Mouse (Mus musculus): ENCODE measurements around the gene Gps1. TPM values are rescaled to one million over a fixed set of nuclear protein-coding genes. Genes with fewer than 3 reads are reported as not detected.

Gps1 gene
- polyA plus RNA-seq, 1 experiment = not detected

GRCm38 (mm10) chr11:120796614-120796946 is 12.5 kb downstream of the Gps1 start:
- Histone ChIP-seq H3K4me1 (ENCODE audit: control insufficient read depth, insufficient read depth, low read length) (peaks cover 11% of the 10 kb centered on the region), H3K4me3 (ENCODE audit: insufficient read depth, low read depth, low read length) (no peak overlapping the region; the same call in 1 of the 2 replicates), H3K27ac (ENCODE audit: insufficient read depth, low read depth, low read length) (peak overlapping the region; percentile 66)
- no peak for TF ChIP-seq CTCF (IDR thresholded peaks at IDR 0.05; ENCODE audit: insufficient read depth, low read depth, low read length)
- TF ChIP-seq POLR2A (IDR thresholded peaks at IDR 0.05; ENCODE audit: insufficient read depth, low read depth, low read length) = no peak
- 16% methylated on average over 8 of the region's 8 CpGs for WGBS

- TF ChIP-seq CTCF (IDR thresholded peaks at IDR 0.05; ENCODE audit: insufficient read depth, low read depth, low read length) = no peak
- TF ChIP-seq POLR2A (IDR thresholded peaks at IDR 0.05; ENCODE audit: insufficient read depth, low read depth, low read length) = no peak
- 85% methylated on average over 3 of the region's 3 CpGs for WGBS
- Histone ChIP-seq H3K27ac (ENCODE audit: insufficient read depth, low read depth, low read length) (no peak overlapping the region), H3K4me3 (ENCODE audit: insufficient read depth, low read depth, low read length) (no peak overlapping the region), H3K4me1 (ENCODE audit: control insufficient read depth, insufficient read depth, low read length) (peaks cover 11% of the 10 kb centered on the region)
Measured at GRCm38 (mm10) chr11:120798244-120798643, 14.2 kb downstream of the Gps1 start.

- Histone ChIP-seq H3K4me3 (ENCODE audit: insufficient read depth, low read depth, low read length) (no peak overlapping the region), H3K27ac (ENCODE audit: insufficient read depth, low read depth, low read length) (no peak overlapping the region), H3K4me1 (ENCODE audit: control insufficient read depth, insufficient read depth, low read length) (peaks cover 11% of the 10 kb centered on the region)
- WGBS = 65% methylated on average over 6 of the region's 6 CpGs
- TF ChIP-seq CTCF (IDR thresholded peaks at IDR 0.05; ENCODE audit: insufficient read depth, low read depth, low read length) (no peak), POLR2A (IDR thresholded peaks at IDR 0.05; ENCODE audit: insufficient read depth, low read depth, low read length) (no peak)
Measured at GRCm38 (mm10) chr11:120799316-120799890, 15.3 kb downstream of the Gps1 start.

GRCm38 (mm10) chr11:120800061-120800904 is 16.2 kb downstream of the Gps1 start:
- TF ChIP-seq POLR2A (IDR thresholded peaks at IDR 0.05; ENCODE audit: insufficient read depth, low read depth, low read length) (no peak), CTCF (IDR thresholded peaks at IDR 0.05; ENCODE audit: insufficient read depth, low read depth, low read length) (peak; percentile 73)
- Histone ChIP-seq H3K4me3 (ENCODE audit: insufficient read depth, low read depth, low read length) (no peak overlapping the region), H3K4me1 (ENCODE audit: control insufficient read depth, insufficient read depth, low read length) (peaks cover 5% of the 10 kb centered on the region), H3K27ac (ENCODE audit: insufficient read depth, low read depth, low read length) (peak overlapping the region; percentile 38)
- WGBS = 7% methylated on average over 10 of the region's 10 CpGs

- Histone ChIP-seq H3K4me1 (ENCODE audit: control insufficient read depth, insufficient read depth, low read length) (no peaks in the 10 kb centered on the region), H3K27ac (ENCODE audit: insufficient read depth, low read depth, low read length) (no peak overlapping the region), H3K4me3 (ENCODE audit: insufficient read depth, low read depth, low read length) (no peak overlapping the region)
- TF ChIP-seq POLR2A (IDR thresholded peaks at IDR 0.05; ENCODE audit: insufficient read depth, low read depth, low read length) (no peak), CTCF (IDR thresholded peaks at IDR 0.05; ENCODE audit: insufficient read depth, low read depth, low read length) (no peak)
- WGBS = 79% methylated on average over 7 of the region's 7 CpGs
Measured at GRCm38 (mm10) chr11:120804274-120804673, 20.2 kb downstream of the Gps1 start.

- 76% methylated on average over 4 of the region's 4 CpGs for WGBS
- Histone ChIP-seq H3K4me1 (ENCODE audit: control insufficient read depth, insufficient read depth, low read length) (no peaks in the 10 kb centered on the region), H3K27ac (ENCODE audit: insufficient read depth, low read depth, low read length) (no peak overlapping the region), H3K4me3 (ENCODE audit: insufficient read depth, low read depth, low read length) (no peak overlapping the region)
- TF ChIP-seq POLR2A (IDR thresholded peaks at IDR 0.05; ENCODE audit: insufficient read depth, low read depth, low read length) = no peak
- no peak for TF ChIP-seq CTCF (IDR thresholded peaks at IDR 0.05; ENCODE audit: insufficient read depth, low read depth, low read length)
Measured at GRCm38 (mm10) chr11:120804769-120805168, 20.7 kb downstream of the Gps1 start.

GRCm38 (mm10) chr11:120805375-120806298 is 21.6 kb downstream of the Gps1 start:
- 81% methylated on average over 7 of the region's 7 CpGs for WGBS

GRCm38 (mm10) chr11:120808010-120808409 is 23.9 kb downstream of the Gps1 start:
- TF ChIP-seq CTCF (IDR thresholded peaks at IDR 0.05; ENCODE audit: insufficient read depth, low read depth, low read length) = no peak
- TF ChIP-seq POLR2A (IDR thresholded peaks at IDR 0.05; ENCODE audit: insufficient read depth, low read depth, low read length) = no peak
- H3K27ac ChIP-seq (ENCODE audit: insufficient read depth, low read depth, low read length) = no peak overlapping the region
- no peak overlapping the region for H3K4me3 ChIP-seq (ENCODE audit: insufficient read depth, low read depth, low read length)
- H3K4me1 ChIP-seq (ENCODE audit: control insufficient read depth, insufficient read depth, low read length) = peaks cover 7% of the 10 kb centered on the region
- WGBS = 86% methylated on average over 12 of the region's 12 CpGs

More at GRCm38 (mm10) chr11:120805375-120806298, 21.6 kb downstream of the Gps1 start:
- Histone ChIP-seq H3K4me3 (ENCODE audit: insufficient read depth, low read depth, low read length) (no peak overlapping the region), H3K4me1 (ENCODE audit: control insufficient read depth, insufficient read depth, low read length) (no peaks in the 10 kb centered on the region), H3K27ac (ENCODE audit: insufficient read depth, low read depth, low read length) (no peak overlapping the region)
- TF ChIP-seq POLR2A (IDR thresholded peaks at IDR 0.05; ENCODE audit: insufficient read depth, low read depth, low read length) (no peak), CTCF (IDR thresholded peaks at IDR 0.05; ENCODE audit: insufficient read depth, low read depth, low read length) (no peak)
